Mouse (Mus musculus): ENCODE data around the gene Cdc42ep2. TPM values are rescaled to one million over a fixed set of nuclear protein-coding genes. Genes with fewer than 3 reads are reported as not detected.

Cdc42ep2 gene
- polyA plus RNA-seq, 1 experiment from 2014 or later = 6.5 TPM

DNA sequence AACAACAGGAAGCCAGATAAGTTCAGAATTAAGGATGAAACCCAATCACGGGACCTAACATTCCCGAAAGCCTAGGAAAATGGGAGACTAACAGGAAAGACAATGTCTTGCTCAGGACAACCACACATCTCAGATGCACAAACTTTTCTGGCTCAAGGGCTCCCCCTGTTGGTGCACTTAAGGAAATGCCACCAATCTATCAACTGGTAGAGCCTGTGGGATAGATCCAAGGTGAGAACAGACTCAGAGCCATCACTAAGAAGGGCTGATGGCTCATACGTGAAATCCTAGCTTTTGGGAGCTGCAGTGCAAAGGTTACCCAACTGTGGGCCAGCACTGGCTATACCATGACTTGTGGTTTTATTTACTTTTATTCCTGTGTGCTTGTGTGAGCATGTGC is 32.1 kb upstream of the Cdc42ep2 start:
- POLR2A ChIA-PET = interaction anchor here (0.6 to 5.0 kb wide), 3 partner anchors 32 to 343 kb away, joined by 3 to 25 read pairs (median 4); partner anchors contain the start of gene Cdc42ep2
- peak; percentile 64 for ATAC-seq

GRCm38 (mm10) chr19:5955704-5956670 is 31.4 kb upstream of the Cdc42ep2 start:
- DNase-seq (ENCODE audit: low read depth, low spot score) = no peak

More for the DNA sequence above, 32.1 kb upstream of the Cdc42ep2 start:
- no peak for TF ChIP-seq CTCF (IDR thresholded peaks at IDR 0.05)
- no peak for DNase-seq (ENCODE audit: low read depth, low spot score)
- in situ Hi-C loops (cut with MboI; ENCODE audit: low pct_unique_long_range_greater_than_20kb) = loop anchor here (5.0 kb wide), 1 partner anchor 169 kb away; no protein-coding TSS in a partner anchor
- H3K27me3 ChIP-seq = no peaks in the 10 kb centered on the region
- CTCF ChIA-PET = interaction anchor here (0.7 to 8.2 kb wide), 14 partner anchors 12 to 191 kb away, joined by 3 to 100 read pairs (median 5); partner anchors contain the start of genes Capn1 and Cdc42ep2

DNA sequence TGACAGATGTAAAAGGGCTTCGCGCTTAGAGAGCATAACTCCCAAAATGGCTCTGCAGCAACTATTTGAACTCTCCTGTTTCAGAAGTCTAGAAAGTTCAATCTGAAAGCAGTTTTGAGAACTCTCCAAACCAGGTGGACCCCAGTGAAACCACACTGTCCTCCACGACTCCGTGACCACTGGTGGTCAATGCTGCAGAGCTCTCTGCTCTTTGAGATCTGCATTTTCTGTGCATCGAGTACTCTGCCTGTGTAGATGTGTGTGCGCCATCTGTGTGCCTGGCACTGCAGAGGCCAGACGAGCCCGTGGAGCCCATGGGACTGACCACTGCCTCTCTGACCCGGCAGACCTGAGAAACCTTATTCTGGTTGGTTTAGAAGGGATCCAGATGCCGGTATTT is 30.3 kb upstream of the Cdc42ep2 start:
- ChIA-PET POLR2A (interaction anchor here (0.6 to 5.0 kb wide), 3 partner anchors 24 to 510 kb away, joined by 4 to 25 read pairs (median 5); partner anchors contain the start of gene Cdc42ep2), CTCF (interaction anchor here (0.8 to 8.2 kb wide), 4 partner anchors 10 to 31 kb away, joined by 4 to 100 read pairs (median 12); partner anchors contain the start of gene Cdc42ep2)
- no peak for DNase-seq (ENCODE audit: low read depth, low spot score)
- ATAC-seq = no peak
- in situ Hi-C loops (cut with MboI; ENCODE audit: low pct_unique_long_range_greater_than_20kb) = loop anchor here (5.0 kb wide), 1 partner anchor 168 kb away; no protein-coding TSS in a partner anchor
- no peaks in the 10 kb centered on the region for H3K27me3 ChIP-seq
- TF ChIP-seq CTCF (IDR thresholded peaks at IDR 0.05) = no peak

More at GRCm38 (mm10) chr19:5955704-5956670, 31.4 kb upstream of the Cdc42ep2 start:
- no peaks in the 10 kb centered on the region for H3K27me3 ChIP-seq
- ChIA-PET POLR2A (interaction anchor here (0.6 to 5.0 kb wide), 8 partner anchors 8 to 1300 kb away, joined by 3 to 25 read pairs (median 4); partner anchors contain the start of genes Cdc42ep2 and Pola2), CTCF (interaction anchor here (0.9 to 8.2 kb wide), 13 partner anchors 11 to 169 kb away, joined by 3 to 100 read pairs (median 5); partner anchors contain the start of genes Capn1 and Cdc42ep2)
- in situ Hi-C loops (cut with MboI; ENCODE audit: low pct_unique_long_range_greater_than_20kb) = loop anchor here (5.0 kb wide), 1 partner anchor 169 kb away; no protein-coding TSS in a partner anchor
- no peak for TF ChIP-seq CTCF (IDR thresholded peaks at IDR 0.05)
- peak; percentile 34 for ATAC-seq

DNA sequence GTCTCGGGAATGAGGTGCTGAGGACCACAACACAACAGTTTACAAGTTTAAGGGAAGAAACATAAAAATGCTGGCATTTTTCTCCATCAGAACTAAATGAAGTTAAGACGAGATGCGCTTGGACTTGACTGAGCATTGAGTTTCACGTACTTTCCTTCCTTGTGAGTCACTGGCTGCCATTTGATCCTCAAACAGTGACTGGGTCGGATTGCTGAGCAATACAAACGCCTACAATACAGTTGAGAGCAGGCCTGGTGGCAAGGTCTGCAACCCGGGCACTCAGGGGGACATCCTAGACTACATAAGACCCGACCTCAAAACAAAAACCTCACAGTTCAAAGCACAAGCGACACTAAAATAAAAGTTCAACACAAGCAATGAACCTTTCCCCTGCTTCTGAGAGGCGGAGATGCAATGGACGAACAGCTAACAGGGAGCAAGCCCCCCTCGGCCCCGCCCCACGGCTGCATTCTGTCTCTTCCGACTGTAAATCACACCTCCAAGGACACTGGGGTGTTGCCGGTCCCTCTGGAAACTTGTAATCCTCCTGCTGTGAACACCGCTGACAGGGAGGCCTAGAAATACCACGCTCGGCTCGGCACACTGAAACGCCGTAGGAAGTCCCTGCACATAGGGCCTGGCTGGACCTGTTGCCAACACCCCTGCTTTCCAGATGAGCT is 29.6 kb upstream of the Cdc42ep2 start:
- TF ChIP-seq CTCF (IDR thresholded peaks at IDR 0.05) = no peak
- DNase-seq (ENCODE audit: low read depth, low spot score) (no peak), ATAC-seq (no peak)
- in situ Hi-C loops (cut with MboI; ENCODE audit: low pct_unique_long_range_greater_than_20kb) = no loop called here
- CTCF ChIA-PET = interaction anchor here (0.8 to 8.2 kb wide), 3 partner anchors 9 to 30 kb away, joined by 4 to 100 read pairs (median 11); partner anchors contain the start of gene Cdc42ep2
- no peaks in the 10 kb centered on the region for H3K27me3 ChIP-seq
- POLR2A ChIA-PET = interaction anchor here (0.6 to 5.0 kb wide), 2 partner anchors 30 to 34 kb away, joined by 3 to 25 read pairs; partner anchors contain the start of gene Cdc42ep2

GRCm38 (mm10) chr19:5953201-5953770 is 28.7 kb upstream of the Cdc42ep2 start:
- ChIA-PET POLR2A (interaction anchor here (0.6 to 5.0 kb wide), 2 partner anchors 29 to 33 kb away, joined by 3 to 25 read pairs; partner anchors contain the start of gene Cdc42ep2), CTCF (interaction anchor here (1.2 to 8.2 kb wide), 2 partner anchors 29 to 166 kb away, joined by 3 to 100 read pairs; partner anchors contain the start of gene Cdc42ep2)
- ATAC-seq (no peak), DNase-seq (ENCODE audit: low read depth, low spot score) (no peak)
- no peak for TF ChIP-seq CTCF (IDR thresholded peaks at IDR 0.05)
- H3K27me3 ChIP-seq = no peaks in the 10 kb centered on the region
- in situ Hi-C loops (cut with MboI; ENCODE audit: low pct_unique_long_range_greater_than_20kb) = no loop called here

- POLR2A ChIA-PET = no interaction called here
- H3K27me3 ChIP-seq = no peaks in the 10 kb centered on the region
- no peak for ATAC-seq
- TF ChIP-seq CTCF (IDR thresholded peaks at IDR 0.05) = no peak
- in situ Hi-C loops (cut with MboI; ENCODE audit: low pct_unique_long_range_greater_than_20kb) = no loop called here
- CTCF ChIA-PET = interaction anchor here (1.2 to 8.2 kb wide), 2 partner anchors 28 to 165 kb away, joined by 3 to 100 read pairs; partner anchors contain the start of gene Cdc42ep2
- no peak for DNase-seq (ENCODE audit: low read depth, low spot score)
Measured at GRCm38 (mm10) chr19:5952071-5952691, 27.6 kb upstream of the Cdc42ep2 start.

GRCm38 (mm10) chr19:5951631-5952030 is 27.0 kb upstream of the Cdc42ep2 start:
- CTCF ChIA-PET = interaction anchor here (0.7 kb wide), 1 partner anchor 27 kb away, joined by 3 read pairs; no protein-coding TSS in a partner anchor
- DNase-seq (ENCODE audit: low read depth, low spot score) = no peak
- in situ Hi-C loops (cut with MboI; ENCODE audit: low pct_unique_long_range_greater_than_20kb) = no loop called here
- no peak for ATAC-seq
- POLR2A ChIA-PET = no interaction called here
- no peaks in the 10 kb centered on the region for H3K27me3 ChIP-seq
- no peak for TF ChIP-seq CTCF (IDR thresholded peaks at IDR 0.05)

DNA sequence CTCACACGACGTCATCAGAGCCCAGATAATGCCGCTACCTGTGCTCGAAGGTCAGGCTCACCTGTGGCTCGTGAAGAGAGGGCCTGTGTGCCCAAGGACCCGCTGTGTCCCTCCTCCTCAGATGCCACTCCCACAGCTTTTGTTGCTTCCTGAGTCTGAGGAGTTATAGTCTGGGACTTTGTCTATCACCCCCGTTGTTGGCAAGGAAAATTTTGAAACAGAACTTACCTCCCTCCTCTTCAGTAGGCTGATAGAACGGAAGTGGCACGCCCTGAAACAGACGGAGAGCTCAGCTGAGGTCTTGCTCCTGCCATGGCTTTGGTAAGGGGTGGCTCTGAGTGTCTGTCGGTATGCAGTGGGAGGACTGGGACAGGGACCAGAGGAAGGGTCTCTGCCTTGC is 25.6 kb upstream of the Cdc42ep2 start:
- ATAC-seq (no peak), DNase-seq (ENCODE audit: low read depth, low spot score) (no peak)
- ChIA-PET POLR2A (interaction anchor here (0.9 kb wide), 1 partner anchor 24 kb away, joined by 3 read pairs; no protein-coding TSS in a partner anchor), CTCF (interaction anchor here (1.5 kb wide), 1 partner anchor 25 kb away, joined by 7 read pairs; the partner anchor contains the start of gene Cdc42ep2)
- H3K27me3 ChIP-seq = no peaks in the 10 kb centered on the region
- no peak for TF ChIP-seq CTCF (IDR thresholded peaks at IDR 0.05)
- in situ Hi-C loops (cut with MboI; ENCODE audit: low pct_unique_long_range_greater_than_20kb) = no loop called here

DNA sequence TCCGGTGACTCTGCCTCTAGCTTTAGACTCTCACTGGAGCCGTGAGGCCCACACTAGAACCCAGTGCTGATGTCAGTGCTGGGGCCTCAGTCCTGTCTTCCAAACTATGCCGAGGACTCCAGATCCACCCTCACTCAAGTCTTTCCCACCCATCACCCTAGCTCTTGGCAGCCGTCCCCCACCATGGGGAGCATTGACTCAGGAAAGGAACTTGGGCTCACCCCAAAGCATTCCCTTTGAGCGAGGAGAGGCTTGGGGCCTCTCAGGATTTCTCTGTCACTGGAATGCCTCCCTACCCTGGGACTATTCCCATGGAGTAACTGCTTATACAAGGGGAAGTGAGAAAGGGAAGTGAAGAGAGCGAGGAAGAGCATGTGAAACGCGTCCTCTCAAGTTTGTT is 21.3 kb upstream of the Cdc42ep2 start:
- DNase-seq (ENCODE audit: low read depth, low spot score) = no peak
- in situ Hi-C loops (cut with MboI; ENCODE audit: low pct_unique_long_range_greater_than_20kb) = no loop called here
- ChIA-PET CTCF (interaction anchor here (0.7 to 1.7 kb wide), 2 partner anchors 10 to 22 kb away, joined by 3 to 11 read pairs; no protein-coding TSS in a partner anchor), POLR2A (no interaction called here)
- TF ChIP-seq CTCF (IDR thresholded peaks at IDR 0.05) = no peak
- H3K27me3 ChIP-seq = no peaks in the 10 kb centered on the region
- no peak for ATAC-seq
